Mouse (Mus musculus) lung, adult 2 months (tissue): ENCODE data around the gene Ifna13.

ENCODE experiments used
- CTCF ChIP-seq: fragments of 200-500 bp; IDR thresholded peaks from 2 replicates; pipeline ENCODE4 v1.5.1; 2011; ENCODE audit warnings: mild to moderate bottlenecking, low read length, control low read depth; ENCODE audit not compliant: insufficient read depth
- POLR2A ChIP-seq: fragments of 200-500 bp; IDR thresholded peaks from 2 replicates; pipeline ENCODE4 v1.6.1; 2011; ENCODE audit warnings: low read depth, mild to moderate bottlenecking, control low read depth, low read length, borderline replicate concordance; ENCODE audit errors: extremely low read depth

DNA sequence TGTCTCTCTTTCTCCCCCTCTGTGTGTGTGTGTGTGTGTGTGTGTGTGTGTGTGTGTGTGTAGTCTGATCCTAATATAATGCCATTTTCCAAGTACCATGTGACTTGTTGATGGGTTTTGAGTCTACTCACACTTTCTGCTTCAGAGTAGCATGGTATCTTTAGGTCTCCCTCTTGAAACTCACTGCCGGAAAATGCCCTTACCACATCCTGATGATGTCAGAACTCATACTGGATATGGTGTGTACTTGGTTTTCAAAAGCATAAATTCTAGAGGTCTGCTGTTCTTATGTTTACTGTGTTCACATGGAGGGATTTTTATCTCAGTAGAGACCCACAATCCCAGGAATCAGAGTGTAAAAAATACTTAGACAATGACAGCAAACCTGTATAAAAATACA lies 48.3 kb upstream of the Ifna13 start:
- TF ChIP-seq CTCF (no peak), POLR2A (no peak)
